Comparison of ENCODE assay signal across 8 mouse cellular contexts in the genomic region with DNA sequence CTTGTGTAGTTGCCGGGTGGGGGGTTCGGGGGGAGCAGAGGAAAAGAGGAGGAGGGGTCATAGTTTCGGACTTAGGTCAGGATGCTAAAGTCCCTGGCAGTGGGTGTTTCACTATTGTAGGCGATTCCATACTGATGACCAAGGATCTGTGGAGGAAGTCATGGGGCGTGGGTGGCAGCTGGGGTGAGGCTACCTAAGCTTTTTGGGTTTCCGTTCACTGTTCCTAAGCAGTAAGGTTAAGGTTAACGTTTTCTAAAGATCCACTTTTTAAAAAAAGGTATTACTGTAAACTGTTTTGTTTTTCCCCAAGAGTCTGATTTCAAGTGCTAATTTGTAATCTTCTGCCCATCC. TPM values are rescaled to one million over a fixed set of nuclear protein-coding genes. Genes with fewer than 3 reads are reported as not detected.
A peak's percentile ranks its signal among the peaks of the same experiment; 100 is the strongest.
DNase-seq lines count a peak whose midpoint lies in the region; ATAC-seq and TF ChIP-seq lines count a peak whose summit lies in the region.

No protein-coding gene starts in this region.

- WGBS in embryonic facial prominence, embryonic 13.5 days: 28% methylated on average over 7 of the region's 7 CpGs
- 40% methylated on average over 7 of the region's 7 CpGs for WGBS in hindbrain, postnatal 0 days
- WGBS in midbrain, embryonic 15.5 days: 30% methylated on average over 7 of the region's 7 CpGs

- no peaks in the 10 kb centered on the region for H3K4me1 ChIP-seq in embryonic facial prominence, embryonic 13.5 days
- H3K4me1 ChIP-seq in hindbrain, postnatal 0 days (ENCODE audit: insufficient read depth, low read length): no peaks in the 10 kb centered on the region
- no peaks in the 10 kb centered on the region for H3K4me1 ChIP-seq in midbrain, embryonic 15.5 days

- H3K36me3 ChIP-seq in embryonic facial prominence, embryonic 13.5 days: no peaks in the 10 kb centered on the region
- no peaks in the 10 kb centered on the region for H3K36me3 ChIP-seq in hindbrain, postnatal 0 days (ENCODE audit: insufficient read depth, low read length)
- H3K36me3 ChIP-seq in midbrain, embryonic 15.5 days (replicated peaks): no peaks in the 10 kb centered on the region

- no peaks in the 10 kb centered on the region for H3K9me3 ChIP-seq in embryonic facial prominence, embryonic 13.5 days
- H3K9me3 ChIP-seq in hindbrain, postnatal 0 days (ENCODE audit: low read length): no peaks in the 10 kb centered on the region
- H3K9me3 ChIP-seq in midbrain, embryonic 15.5 days: no peaks in the 10 kb centered on the region

- H3K27me3 ChIP-seq in embryonic facial prominence, embryonic 13.5 days: no peaks in the 10 kb centered on the region
- H3K27me3 ChIP-seq in hindbrain, postnatal 0 days (ENCODE audit: insufficient read depth, low read length): no peaks in the 10 kb centered on the region
- no peaks in the 10 kb centered on the region for H3K27me3 ChIP-seq in midbrain, embryonic 15.5 days (replicated peaks)

- H3K4me2 ChIP-seq in embryonic facial prominence, embryonic 13.5 days: peak overlapping the region; percentile 53
- H3K4me2 ChIP-seq in hindbrain, postnatal 0 days (ENCODE audit: low read depth, low read length): peak overlapping the region; percentile 58
- H3K4me2 ChIP-seq in midbrain, embryonic 15.5 days: peak overlapping the region; percentile 51

- H3K9ac ChIP-seq in embryonic facial prominence, embryonic 13.5 days: peak overlapping the region; percentile 72
- H3K9ac ChIP-seq in hindbrain, postnatal 0 days (replicated peaks; ENCODE audit: low read length): peak overlapping the region; percentile 60
- H3K9ac ChIP-seq in midbrain, embryonic 15.5 days: peak overlapping the region; percentile 55

- H3K27ac ChIP-seq in embryonic facial prominence, embryonic 13.5 days: peak overlapping the region; percentile 92
- peak overlapping the region; percentile 86 for H3K27ac ChIP-seq in hindbrain, postnatal 0 days
- H3K27ac ChIP-seq in midbrain, embryonic 15.5 days: peak overlapping the region; percentile 94

- peak; percentile 4 for DNase-seq in layer of hippocampus, adult 9-11 months
- no peak for DNase-seq in layer of hippocampus, postnatal 14 days (ENCODE audit: low spot score in 2 of 2)
- no peak for DNase-seq in hindbrain, postnatal 0 days (ENCODE audit: low spot score)
- no peak for DNase-seq in thymus, postnatal 10 days (ENCODE audit: low spot score in 2 of 2)
- no peak for DNase-seq in urinary bladder, postnatal 25 days (ENCODE audit: low spot score)
- DNase-seq in cerebellum, postnatal 25 days: no peak

- H3K4me3 ChIP-seq in embryonic facial prominence, embryonic 13.5 days: peak overlapping the region; percentile 46
- H3K4me3 ChIP-seq in hindbrain, postnatal 0 days (ENCODE audit: low read length): peak overlapping the region; percentile 40
- peak overlapping the region; percentile 46 for H3K4me3 ChIP-seq in midbrain, embryonic 15.5 days

- TF ChIP-seq CTCF in hindbrain, postnatal 0 days (IDR thresholded peaks at IDR 0.05; ENCODE audit: low read depth): no peak

- ATAC-seq in embryonic facial prominence, embryonic 13.5 days (ENCODE audit: insufficient number of reproducible peaks, insufficient read depth, low FRiP score, low TSS enrichment, low read depth): 0 out of 2 replicates have a peak, but pooled peaks have one; percentile 21
- ATAC-seq in hindbrain, postnatal 0 days: no peak; the same call in 1 of the 2 replicates
- peak; percentile 48 for ATAC-seq in midbrain, embryonic 15.5 days (replicated peaks)

RNA-seq across cellular contexts. Expression of a gene that starts 1.2 kb away (rescaled TPM):
- total RNA-seq in layer of hippocampus, postnatal 14 days (2021): 100 to 1,000 TPM; 195 to 200 TPM
- polyA plus RNA-seq in embryonic facial prominence, embryonic 13.5 days (2015; fragmentation: Nextera tagmentation; extraction: Ambion mirVana): 118 and 122 TPM in 2 replicates
- total RNA-seq in hindbrain, postnatal 0 days (2014; rRNA removed): 294 and 310 TPM in 2 replicates
- 381 and 392 TPM in 2 replicates for polyA plus RNA-seq in hindbrain, postnatal 0 days (2015; fragmentation: Nextera tagmentation; extraction: Ambion mirVana)
- 365 and 380 TPM in 2 replicates for polyA plus RNA-seq in midbrain, embryonic 15.5 days (2015; fragmentation: Nextera tagmentation; extraction: Ambion mirVana)
